Mouse (Mus musculus): Measurements from ENCODE around the gene Plpp3.

Gene Plpp3

GRCm38 (mm10) chr4:105188801-105189200, 31.7 kb downstream of the Plpp3 start:
- DNase-seq (ENCODE audit: low read depth, low spot score) = no peak

GRCm38 (mm10) chr4:105190826-105191225, 33.7 kb downstream of the Plpp3 start:
- no peak for DNase-seq (ENCODE audit: low read depth, low spot score)

- no peak for DNase-seq (ENCODE audit: low read depth, low spot score)
These were observed 34.4 kb downstream of the Plpp3 start for GRCm38 (mm10) chr4:105191550-105191949.

DNA sequence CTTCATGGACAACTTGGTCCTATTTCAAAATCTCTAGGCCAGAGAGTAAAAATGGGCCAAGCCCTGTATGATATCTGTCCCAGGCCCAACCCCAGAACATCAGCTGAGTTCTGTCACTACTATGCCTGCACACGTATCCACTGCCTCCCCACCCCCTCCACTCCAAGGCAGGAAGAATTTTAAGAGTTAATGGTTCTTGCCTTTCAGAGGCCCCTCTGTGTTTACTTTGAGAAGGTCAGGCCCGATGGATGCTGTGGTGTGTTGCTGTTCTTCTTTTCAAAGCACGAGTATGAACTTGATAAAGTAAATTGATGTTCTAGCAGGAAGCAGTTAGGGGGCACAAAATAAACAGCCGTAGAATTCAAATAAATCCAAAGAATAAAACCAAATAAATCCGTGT, 35.5 kb downstream of the Plpp3 start:
- DNase-seq (ENCODE audit: low read depth, low spot score) = no peak

- DNase-seq (ENCODE audit: low read depth, low spot score) = no peak
These were observed 38.1 kb downstream of the Plpp3 start for GRCm38 (mm10) chr4:105195256-105195655.

GRCm38 (mm10) chr4:105196099-105196498, 39.0 kb downstream of the Plpp3 start:
- no peak for DNase-seq (ENCODE audit: low read depth, low spot score)

- no peak for DNase-seq (ENCODE audit: low read depth, low spot score)
These were observed 40.0 kb downstream of the Plpp3 start for GRCm38 (mm10) chr4:105196993-105197765.

DNA sequence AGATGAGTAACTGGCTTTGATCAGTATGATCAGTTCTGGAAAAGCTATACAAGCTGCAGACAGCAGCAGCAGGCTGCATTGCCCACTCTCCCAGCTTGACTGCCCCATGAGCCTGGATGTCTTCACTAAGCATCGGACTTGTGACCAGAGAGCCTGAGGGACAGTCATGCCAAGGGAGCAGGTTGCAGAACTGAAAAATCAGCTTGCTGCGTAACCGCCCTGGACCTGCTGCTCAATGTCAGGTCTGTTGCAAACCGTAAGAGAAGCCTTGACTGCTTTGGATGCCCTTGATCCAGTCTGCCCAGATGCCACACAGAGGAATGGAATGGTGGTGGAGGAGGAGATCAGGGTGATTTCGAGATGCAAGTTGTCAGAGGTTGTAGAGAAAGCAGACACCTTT, 41.5 kb downstream of the Plpp3 start:
- DNase-seq (ENCODE audit: low read depth, low spot score) = no peak

- DNase-seq (ENCODE audit: low read depth, low spot score) = no peak
These were observed 42.2 kb downstream of the Plpp3 start for GRCm38 (mm10) chr4:105199345-105199744.

DNA sequence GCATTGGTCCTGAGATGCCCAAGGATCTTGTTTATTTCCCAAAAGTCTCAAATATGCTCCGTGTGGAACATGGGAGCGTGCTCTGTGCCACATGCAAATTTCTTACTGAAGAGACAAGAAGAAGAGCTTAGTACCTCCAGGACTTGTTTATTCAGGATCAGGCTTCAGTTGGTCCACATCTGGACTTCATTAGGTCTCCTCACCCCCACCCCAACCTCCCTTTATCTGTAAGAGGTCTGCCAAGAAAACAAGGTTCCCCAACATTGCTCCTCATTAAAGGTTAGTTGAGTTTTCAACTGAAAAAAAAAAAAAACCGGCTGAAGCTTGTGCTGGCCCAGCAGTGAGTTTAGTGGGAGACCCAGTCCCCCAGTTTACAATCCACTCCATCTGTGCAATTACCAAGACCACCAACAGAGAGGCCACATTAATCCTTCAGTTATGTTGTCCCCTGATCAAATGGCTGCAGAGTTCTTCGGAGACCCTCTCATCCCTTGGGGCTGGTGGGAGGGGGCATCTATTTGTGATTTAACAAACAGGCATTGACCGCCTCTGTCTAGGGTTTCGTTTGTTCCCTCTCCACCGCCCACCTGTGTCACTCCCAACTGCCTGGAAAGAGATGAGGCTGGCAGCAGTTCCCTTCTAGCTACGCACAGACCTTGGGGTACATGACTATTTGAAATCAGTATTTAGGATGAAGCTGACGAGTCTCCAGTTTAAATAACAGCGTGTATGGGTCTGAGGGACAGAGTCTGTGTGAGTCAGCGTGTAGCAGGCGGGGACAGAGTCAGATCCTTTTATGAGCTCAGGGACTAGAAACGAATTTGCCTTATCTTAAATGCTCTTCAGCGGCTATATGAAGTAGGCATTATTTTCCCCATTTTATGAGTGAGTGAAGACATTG, 43.7 kb downstream of the Plpp3 start:
- no peak for DNase-seq (ENCODE audit: low read depth, low spot score)

GRCm38 (mm10) chr4:105202439-105202838, 45.3 kb downstream of the Plpp3 start:
- DNase-seq (ENCODE audit: low read depth, low spot score) = no peak

DNA sequence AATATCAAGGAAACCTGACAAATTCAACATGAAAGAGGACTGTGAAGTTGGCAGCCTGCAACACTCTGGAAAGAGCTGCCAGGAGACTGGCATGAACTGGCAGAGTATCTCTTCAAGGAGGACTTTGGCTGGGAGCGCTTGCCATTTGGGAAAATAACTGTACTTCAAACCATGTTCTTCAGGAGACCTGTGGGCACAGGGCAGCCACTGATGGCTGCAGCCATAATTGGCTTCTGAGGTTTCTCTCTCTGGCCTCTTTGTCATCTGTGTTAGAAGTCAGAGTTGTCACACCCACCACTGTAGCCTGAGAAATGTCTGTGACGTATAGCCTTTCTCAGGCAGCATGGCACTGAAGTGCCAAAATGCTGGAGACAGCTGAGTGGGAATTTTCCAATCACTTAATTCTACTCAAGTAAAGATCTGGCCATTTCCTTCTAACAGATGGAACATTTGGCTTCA, 46.2 kb downstream of the Plpp3 start:
- peak; percentile 69 for DNase-seq (ENCODE audit: low read depth, low spot score)

GRCm38 (mm10) chr4:105204071-105204470, 46.9 kb downstream of the Plpp3 start:
- no peak for DNase-seq (ENCODE audit: low read depth, low spot score)

DNA sequence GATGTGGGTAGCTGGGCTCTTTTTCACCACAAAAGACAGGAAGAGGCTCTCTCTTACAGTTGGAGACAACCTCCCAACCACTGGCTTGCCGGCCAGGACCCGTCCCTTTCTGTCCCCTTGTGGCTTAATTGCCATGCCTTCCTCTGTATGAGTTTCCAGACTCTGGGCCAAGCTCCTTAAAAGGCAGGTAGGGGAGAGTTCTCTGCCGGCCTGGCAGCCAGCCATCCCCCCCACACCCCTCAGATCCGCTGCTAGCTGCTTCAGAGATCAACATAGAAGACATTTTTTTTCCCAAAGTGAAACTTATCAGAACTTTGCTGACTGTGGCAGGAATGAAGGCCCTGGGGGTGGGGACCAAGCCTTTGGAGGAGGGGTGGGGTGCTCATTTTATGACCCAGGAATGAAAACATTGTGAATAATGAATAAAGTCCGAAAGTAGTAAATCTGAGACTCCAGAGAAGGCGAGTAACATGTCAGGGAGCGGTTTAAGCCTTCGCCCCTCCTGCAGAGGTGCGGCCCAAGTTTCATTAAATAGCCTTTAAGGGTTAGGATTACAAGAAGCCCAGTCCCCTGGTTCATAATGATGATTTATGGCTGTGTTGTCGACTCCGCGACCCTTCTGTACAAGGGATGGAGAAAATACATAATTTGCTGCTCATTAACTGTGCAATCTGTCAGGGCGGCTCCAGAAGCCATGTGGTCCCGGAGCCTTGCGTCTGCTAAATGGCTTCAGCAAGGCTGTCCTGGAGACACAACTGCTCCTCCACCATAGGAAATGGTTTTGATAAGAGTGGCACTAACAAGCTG, 48.1 kb downstream of the Plpp3 start:
- no peak for DNase-seq (ENCODE audit: low read depth, low spot score)

DNA sequence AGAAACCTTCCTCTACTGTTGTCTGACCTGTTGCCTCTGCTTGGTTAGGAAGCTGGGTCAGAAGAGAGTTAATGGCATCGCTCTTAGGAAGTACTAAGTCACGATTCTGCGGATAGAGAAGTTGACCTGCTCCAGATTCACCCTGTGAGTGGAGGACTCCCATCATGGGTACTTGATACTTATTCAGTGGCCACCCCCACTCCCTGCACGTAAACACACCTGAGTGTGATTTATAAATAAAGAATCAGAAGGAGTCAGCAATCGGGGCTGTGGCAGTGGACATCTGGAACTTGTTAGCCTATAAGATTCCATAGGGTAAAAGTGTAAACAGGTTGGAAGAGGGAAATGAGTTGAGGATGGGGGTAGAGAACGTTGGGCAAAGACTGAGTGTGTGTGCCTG, 49.0 kb downstream of the Plpp3 start:
- DNase-seq (ENCODE audit: low read depth, low spot score) = no peak

- DNase-seq (ENCODE audit: low read depth, low spot score) = no peak
These were observed 49.8 kb downstream of the Plpp3 start for GRCm38 (mm10) chr4:105206995-105207394.

DNA sequence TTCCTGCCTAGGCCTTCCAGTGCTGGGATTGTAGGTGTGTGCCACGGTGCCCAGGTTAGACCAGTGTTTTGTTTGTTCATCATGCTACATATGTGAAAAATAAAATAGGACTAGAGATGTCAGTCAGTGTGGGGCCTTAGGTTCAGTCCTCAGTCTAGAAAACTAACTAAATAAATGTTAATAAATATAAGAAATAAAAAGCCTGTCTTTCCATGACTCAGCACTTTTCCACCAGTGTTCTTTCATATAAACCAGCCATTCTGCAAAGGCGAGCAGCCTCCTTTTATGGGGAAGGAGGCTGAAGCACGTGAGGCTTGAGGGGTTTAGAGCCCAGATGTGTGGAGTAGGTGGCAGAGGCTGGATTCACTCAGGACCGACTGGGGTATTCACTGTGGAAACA, 50.5 kb downstream of the Plpp3 start:
- DNase-seq (ENCODE audit: low read depth, low spot score) = no peak

GRCm38 (mm10) chr4:105208977-105209376, 51.8 kb downstream of the Plpp3 start:
- DNase-seq (ENCODE audit: low read depth, low spot score) = no peak

DNA sequence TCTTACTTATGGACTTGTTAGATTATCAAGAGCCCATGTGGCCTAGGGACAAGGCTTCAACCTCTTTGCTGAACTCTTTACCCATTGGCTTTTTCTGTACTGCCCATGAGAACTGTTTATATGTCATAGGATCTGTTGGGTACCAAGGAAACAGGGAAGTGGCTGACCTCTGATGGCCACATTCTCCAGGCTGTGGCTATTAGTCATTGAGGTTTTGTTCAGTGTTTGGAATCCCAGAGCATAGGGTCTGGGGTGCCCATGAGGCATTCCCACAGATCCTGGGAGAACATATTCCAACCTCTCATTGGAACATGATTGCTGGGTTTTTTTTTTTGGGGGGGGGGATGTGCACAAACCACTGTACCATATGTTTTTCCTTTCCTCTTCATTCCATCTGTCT, 56.2 kb downstream of the Plpp3 start:
- no peak for DNase-seq (ENCODE audit: low read depth, low spot score)

GRCm38 (mm10) chr4:105214438-105214837, 57.3 kb downstream of the Plpp3 start:
- no peak for DNase-seq (ENCODE audit: low read depth, low spot score)

GRCm38 (mm10) chr4:105215726-105216410, 58.7 kb downstream of the Plpp3 start:
- DNase-seq (ENCODE audit: low read depth, low spot score) = no peak

Data from brain, embryonic 18.5 days (tissue).